Mouse (Mus musculus) right cerebral cortex, postnatal 25 days (tissue): Measurements from ENCODE around the gene Nup210.
"Not testable (repeated sequence)": the region's sequence is repeated elsewhere in the genome, so short reads cannot be mapped to it uniquely, and the experiment has no call there.

Experiments
- DNase-seq: peaks from one replicate; pipeline ENCODE4 v3.0.0; 2022

Gene Nup210

GRCm38 (mm10) chr6:91137343-91137956 lies 20.8 kb upstream of the Nup210 start:
- no peak for DNase-seq

GRCm38 (mm10) chr6:91130856-91131255 lies 14.2 kb upstream of the Nup210 start:
- DNase-seq: no peak

- DNase-seq: no peak
Observed at GRCm38 (mm10) chr6:91128996-91129395, 12.4 kb upstream of the Nup210 start.

GRCm38 (mm10) chr6:91125228-91125585 lies 8.6 kb upstream of the Nup210 start:
- DNase-seq: no peak

- no peak for DNase-seq
Observed at GRCm38 (mm10) chr6:91124286-91125227, 7.9 kb upstream of the Nup210 start.

GRCm38 (mm10) chr6:91123453-91123852 lies 6.8 kb upstream of the Nup210 start:
- DNase-seq: no peak

GRCm38 (mm10) chr6:91121089-91121488 lies 4.5 kb upstream of the Nup210 start:
- DNase-seq: not testable (repeated sequence)

GRCm38 (mm10) chr6:91120206-91120605 lies 3.6 kb upstream of the Nup210 start:
- DNase-seq: no peak

GRCm38 (mm10) chr6:91118526-91118925 lies 1.9 kb upstream of the Nup210 start:
- no peak for DNase-seq

GRCm38 (mm10) chr6:91117149-91117548 lies 520 bp upstream of the Nup210 start:
- no peak for DNase-seq

- DNase-seq: no peak
Observed at GRCm38 (mm10) chr6:91115863-91116243, 776 bp downstream of the Nup210 start.

GRCm38 (mm10) chr6:91115158-91115557 lies 1.5 kb downstream of the Nup210 start:
- no peak for DNase-seq

- no peak for DNase-seq
Observed at GRCm38 (mm10) chr6:91114716-91115115, 1.9 kb downstream of the Nup210 start.

- DNase-seq: no peak
Observed at GRCm38 (mm10) chr6:91111954-91112252, 4.7 kb downstream of the Nup210 start.

- DNase-seq: no peak
Observed at GRCm38 (mm10) chr6:91111141-91111953, 5.3 kb downstream of the Nup210 start.

- no peak for DNase-seq
Observed at GRCm38 (mm10) chr6:91110323-91111020, 6.2 kb downstream of the Nup210 start.

- DNase-seq: no peak
Observed at GRCm38 (mm10) chr6:91109489-91109888, 7.1 kb downstream of the Nup210 start.

- DNase-seq: no peak
Observed at GRCm38 (mm10) chr6:91108917-91109450, 7.6 kb downstream of the Nup210 start.

- DNase-seq: no peak
Observed at GRCm38 (mm10) chr6:91108301-91108916, 8.2 kb downstream of the Nup210 start.

GRCm38 (mm10) chr6:91105400-91106129 lies 11.1 kb downstream of the Nup210 start:
- no peak for DNase-seq

GRCm38 (mm10) chr6:91104765-91105399 lies 11.7 kb downstream of the Nup210 start:
- no peak for DNase-seq
